Mouse (Mus musculus) left cerebral cortex, postnatal 4 days (tissue): Measurements from ENCODE around the gene Rbm20. TPM values are rescaled to one million over a fixed set of nuclear protein-coding genes. Genes with fewer than 3 reads are reported as not detected.

Experiments
- DNase-seq: peaks from one replicate; pipeline ENCODE4 v3.0.0-alpha.2; 2022
- intact Hi-C: fragments of 180-260 bp; cut with DNase I; formaldehyde crosslinking; loops from one replicate; pipeline ENCODE4 v1.15.1; 2025
- total RNA-seq, 2 experiments: library from RNA; stranded (reverse); gene quantifications; 2 replicates each; pipeline ENCODE4 v1.2.3; 2021

The Rbm20 gene
- total RNA-seq, 2 experiments from 2014 or later, result 1.0 to 2.6 TPM

DNA sequence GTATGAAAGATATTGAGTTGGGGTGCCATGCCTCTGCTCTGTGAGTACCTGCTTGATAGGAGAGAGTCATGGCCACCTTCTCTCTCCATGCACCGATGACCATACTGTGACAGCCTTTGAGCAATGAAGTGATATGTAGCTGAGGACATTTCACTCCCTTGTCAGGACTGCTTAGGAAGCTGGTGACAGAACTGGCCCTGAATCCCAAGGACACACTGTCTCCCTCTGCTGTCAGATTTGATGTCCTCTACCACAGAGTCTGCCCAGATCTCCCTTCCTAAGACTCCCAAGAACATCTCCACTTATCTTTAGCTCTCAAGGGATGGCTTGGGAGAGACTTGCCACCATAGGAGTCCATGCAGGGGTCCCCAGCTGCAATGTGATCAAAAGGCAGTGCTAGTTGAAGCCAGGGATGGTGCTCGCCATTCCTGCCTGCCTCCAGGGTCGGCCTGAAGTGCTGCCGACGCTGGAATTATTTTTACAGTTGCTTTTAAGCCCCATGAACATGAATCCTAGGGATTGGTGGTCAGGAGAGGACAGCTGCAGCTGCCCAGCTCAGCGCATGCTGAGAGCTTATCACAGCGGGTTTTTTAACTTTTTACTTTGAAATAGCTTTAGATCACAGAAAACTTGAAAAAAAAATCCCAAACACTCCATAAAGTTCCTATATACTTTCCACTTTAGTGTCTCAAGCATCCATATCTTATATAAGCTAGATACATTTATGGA is 35.4 kb downstream of the Rbm20 start:
- no peak for DNase-seq

GRCm38 (mm10) chr19:53713364-53713763 is 36.3 kb downstream of the Rbm20 start:
- no peak for DNase-seq
- intact Hi-C loops, result no loop called here

More for the DNA sequence above, 35.4 kb downstream of the Rbm20 start:
- intact Hi-C loops, result no loop called here

GRCm38 (mm10) chr19:53716469-53716868 is 39.4 kb downstream of the Rbm20 start:
- intact Hi-C loops, result no loop called here

DNA sequence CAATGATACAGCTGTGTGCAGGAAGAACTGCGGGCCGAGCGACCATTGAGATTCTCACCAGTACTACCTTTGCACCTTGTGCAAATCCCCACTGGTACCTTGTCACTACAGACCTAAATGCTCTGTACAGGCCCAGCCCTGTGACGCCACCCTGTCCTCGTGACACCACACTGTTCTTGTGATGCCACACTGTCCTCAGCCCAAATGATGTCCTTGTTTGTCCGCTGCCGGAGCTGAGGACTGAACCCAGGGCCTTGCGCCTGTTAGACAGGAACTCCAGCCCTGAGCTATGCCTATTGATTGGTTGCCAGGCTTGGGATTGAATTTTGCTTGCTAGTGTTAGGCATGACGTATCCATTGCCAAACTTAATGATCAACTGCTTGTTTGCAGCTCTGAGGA is 40.3 kb downstream of the Rbm20 start:
- no peak for DNase-seq
- intact Hi-C loops, result no loop called here

More at GRCm38 (mm10) chr19:53716469-53716868, 39.4 kb downstream of the Rbm20 start:
- no peak for DNase-seq

DNA sequence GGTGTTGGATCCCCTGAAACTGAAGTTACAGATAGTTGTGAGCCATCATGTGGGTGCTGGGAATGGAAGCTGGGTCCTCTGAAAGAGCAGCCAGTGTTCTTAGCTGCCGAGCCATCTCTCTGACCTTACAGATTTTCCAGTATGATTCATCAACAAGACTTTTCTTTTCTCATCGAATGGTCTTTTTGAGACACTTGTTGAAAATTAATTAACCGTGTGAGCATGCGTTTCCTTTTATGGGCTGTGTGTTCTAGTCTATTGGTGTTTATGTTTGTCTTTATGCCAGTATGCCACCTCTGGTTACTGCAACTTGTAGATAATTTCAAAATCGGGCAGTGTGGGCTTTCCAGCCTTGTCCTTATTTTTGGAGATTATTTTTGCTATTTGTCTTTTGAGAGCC is 45.1 kb downstream of the Rbm20 start:
- intact Hi-C loops, result no loop called here
- DNase-seq, result no peak

DNA sequence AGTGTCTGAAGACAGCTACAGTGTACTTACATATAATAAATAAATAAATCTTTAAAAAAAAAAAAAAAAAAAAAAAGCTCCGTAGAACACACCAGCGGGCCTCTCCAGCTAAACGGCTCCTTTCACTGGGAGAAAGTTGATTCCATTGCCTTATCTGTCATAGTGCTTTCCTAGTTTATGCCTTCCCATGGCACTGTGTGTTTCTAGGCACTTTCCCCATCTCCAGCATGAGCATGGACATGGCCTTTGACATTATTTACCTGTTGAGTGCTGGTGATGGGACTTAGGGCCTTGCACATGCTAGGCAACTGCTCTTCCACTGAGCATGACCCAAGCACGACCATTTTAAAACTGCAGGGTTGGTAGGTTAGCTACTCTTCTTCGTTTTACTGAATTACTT is 46.9 kb downstream of the Rbm20 start:
- no peak for DNase-seq
- intact Hi-C loops, result no loop called here

GRCm38 (mm10) chr19:53726340-53726739 is 49.2 kb downstream of the Rbm20 start:
- intact Hi-C loops, result no loop called here

GRCm38 (mm10) chr19:53726755-53727154 is 49.6 kb downstream of the Rbm20 start:
- intact Hi-C loops, result no loop called here
- DNase-seq, result no peak

More at GRCm38 (mm10) chr19:53726340-53726739, 49.2 kb downstream of the Rbm20 start:
- DNase-seq, result no peak

GRCm38 (mm10) chr19:53727277-53727676 is 50.2 kb downstream of the Rbm20 start:
- no peak for DNase-seq
- intact Hi-C loops, result no loop called here

GRCm38 (mm10) chr19:53727886-53728669 is 51.0 kb downstream of the Rbm20 start:
- intact Hi-C loops, result no loop called here
- no peak for DNase-seq

DNA sequence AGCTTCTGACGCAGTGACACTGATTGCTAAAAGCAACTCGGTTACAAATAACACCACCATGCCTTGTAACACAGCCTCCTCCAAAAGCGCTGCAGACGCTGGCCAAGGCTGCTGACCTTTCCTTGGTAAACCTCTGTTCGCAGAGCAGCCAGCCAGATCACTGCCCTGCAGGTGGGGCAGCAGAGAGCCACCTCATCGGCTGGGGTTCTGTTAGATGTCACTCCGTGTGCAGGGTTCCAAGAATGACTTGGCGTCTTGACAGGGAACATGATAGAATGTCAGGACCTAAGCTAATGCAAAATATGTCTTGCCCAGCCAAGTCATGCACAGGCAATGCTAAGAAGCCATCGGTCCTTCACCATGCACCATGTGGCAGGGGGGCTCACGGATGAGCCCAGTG is 52.8 kb downstream of the Rbm20 start:
- intact Hi-C loops, result no loop called here
- peak; percentile 13 for DNase-seq

DNA sequence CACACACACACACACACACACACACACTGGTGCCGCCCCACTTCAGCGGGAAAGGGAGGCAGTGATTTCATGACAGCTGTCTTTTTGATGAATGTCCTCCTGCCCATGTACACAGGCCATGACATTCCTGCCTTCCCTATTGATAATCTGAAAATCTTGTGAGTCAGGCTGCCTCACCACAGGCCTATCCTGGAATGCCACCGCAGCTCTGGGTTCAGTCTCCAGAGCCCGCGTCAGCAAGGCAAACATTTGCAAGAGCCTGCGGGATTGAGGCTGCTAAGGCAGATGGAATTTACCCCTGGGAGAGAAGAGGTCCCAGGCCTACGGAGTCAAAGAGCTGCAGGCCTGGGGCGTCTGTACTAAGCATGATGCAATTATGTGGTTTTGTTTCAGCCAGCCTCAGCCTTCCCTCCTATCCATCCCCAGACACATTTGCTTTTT is 54.7 kb downstream of the Rbm20 start:
- intact Hi-C loops, result no loop called here
- DNase-seq, result no peak

DNA sequence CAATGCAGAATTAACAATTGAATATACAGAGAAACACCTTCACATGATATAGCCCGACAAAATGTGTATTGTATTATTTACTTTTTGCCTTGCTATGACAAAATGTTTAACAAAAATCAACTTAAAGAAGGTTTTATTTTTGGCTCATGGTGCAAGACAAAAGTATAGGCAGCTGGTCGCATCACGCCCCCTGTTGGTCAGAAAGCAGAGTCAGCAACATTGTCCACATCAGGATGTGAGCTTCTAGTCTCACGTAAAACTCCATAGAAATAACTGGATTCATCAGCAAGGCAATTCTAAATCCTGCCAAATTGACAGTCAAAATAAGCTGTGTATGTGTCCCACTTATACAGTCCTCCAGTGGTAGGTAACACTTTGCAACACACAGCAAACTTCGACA is 57.7 kb downstream of the Rbm20 start:
- intact Hi-C loops, result no loop called here

GRCm38 (mm10) chr19:53738701-53739131 is 61.6 kb downstream of the Rbm20 start:
- intact Hi-C loops, result no loop called here
- no peak for DNase-seq

More for the DNA sequence above, 57.7 kb downstream of the Rbm20 start:
- DNase-seq, result no peak

- intact Hi-C loops, result no loop called here
- DNase-seq, result no peak
Measured at GRCm38 (mm10) chr19:53739570-53740266, 62.6 kb downstream of the Rbm20 start.

GRCm38 (mm10) chr19:53740750-53741380 is 63.8 kb downstream of the Rbm20 start:
- DNase-seq, result no peak
- intact Hi-C loops, result no loop called here

DNA sequence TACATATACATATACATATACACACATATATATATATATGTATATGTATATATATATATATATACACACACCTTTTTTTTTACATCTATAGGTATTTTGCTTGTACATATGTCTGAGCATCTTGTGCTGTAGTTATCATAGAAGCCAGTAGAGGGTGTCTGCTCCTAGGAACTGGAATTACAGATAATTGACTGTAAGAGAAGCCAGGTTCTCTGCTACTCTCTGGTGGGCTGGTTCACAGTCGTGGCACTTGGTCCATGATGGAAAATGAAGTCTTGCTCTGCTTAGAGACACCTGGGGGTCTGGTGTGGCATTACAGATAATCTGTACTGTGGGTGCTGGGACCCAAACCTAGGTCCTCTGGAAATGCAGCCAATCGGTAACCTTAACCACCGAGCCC is 64.8 kb downstream of the Rbm20 start:
- DNase-seq, result no peak
- intact Hi-C loops, result no loop called here

DNA sequence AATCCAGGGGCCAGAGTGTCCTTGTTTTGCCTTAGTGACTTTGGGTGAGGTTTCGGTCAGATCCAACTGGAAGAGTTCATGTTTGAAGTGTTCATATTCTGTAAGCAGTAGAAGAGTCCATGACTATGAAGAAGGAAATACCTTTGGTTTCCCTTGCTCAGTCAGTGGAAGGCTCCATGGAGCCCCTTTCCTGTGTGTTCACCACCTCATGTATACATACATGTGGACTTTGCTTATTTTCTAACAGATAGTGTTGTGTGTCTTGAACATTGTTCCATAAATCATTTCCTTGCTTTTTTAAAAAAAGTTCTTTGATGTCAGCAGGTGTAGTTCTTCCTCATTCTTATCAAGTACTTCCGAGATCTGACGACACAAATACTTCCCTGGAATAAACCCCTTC is 68.2 kb downstream of the Rbm20 start:
- no peak for DNase-seq
- intact Hi-C loops, result no loop called here

GRCm38 (mm10) chr19:53746116-53746515 is 69.0 kb downstream of the Rbm20 start:
- DNase-seq, result no peak
- intact Hi-C loops, result no loop called here

- DNase-seq, result no peak
- intact Hi-C loops, result no loop called here
Measured at GRCm38 (mm10) chr19:53748236-53748775, 71.2 kb downstream of the Rbm20 start.

DNA sequence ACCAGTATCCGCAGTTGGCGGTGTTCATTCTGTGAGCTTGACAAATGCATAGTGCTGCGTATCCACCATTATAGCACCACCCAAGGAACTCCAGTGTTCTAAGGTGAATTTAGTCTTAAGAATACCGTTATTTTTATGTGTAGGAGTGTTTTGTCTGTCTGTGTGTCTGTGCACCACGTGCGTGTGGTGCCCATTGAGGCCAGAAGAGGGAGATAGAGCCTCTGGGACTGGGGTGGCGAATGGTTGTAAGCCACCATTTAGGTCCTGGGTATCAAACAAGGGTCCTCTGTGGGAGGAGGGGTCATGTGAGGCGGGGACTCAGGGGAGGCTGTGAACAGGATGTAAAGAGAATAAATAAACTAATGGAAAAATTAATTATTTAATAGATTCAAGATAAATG is 72.2 kb downstream of the Rbm20 start:
- no peak for DNase-seq
- intact Hi-C loops, result no loop called here
